Mouse (Mus musculus): Measurements from ENCODE around the gene Pspn.

GRCm38 (mm10) chr17:56982013-56982412 is 17.8 kb downstream of the Pspn start, which contains the start of gene Acer1:
- TF ChIP-seq CTCF (IDR thresholded peaks at IDR 0.05; ENCODE audit: control insufficient read depth, insufficient read depth, insufficient replicate concordance, low read depth, low read length) (no peak), POLR2A (IDR thresholded peaks at IDR 0.05; ENCODE audit: control insufficient read depth, low read depth, low read length) (no peak)

Data from testis, adult 2 months (tissue).